Comparison of ENCODE assay signal across 15 mouse cellular contexts in genomic region chr6:107534533-107534932, GRCm38 (mm10). TPM values are rescaled to one million over a fixed set of nuclear protein-coding genes. Genes with fewer than 3 reads are reported as not detected.
A peak's percentile ranks its signal among the peaks of the same experiment; 100 is the strongest.
DNase-seq lines count a peak whose midpoint lies in the region; ATAC-seq and TF ChIP-seq lines count a peak whose summit lies in the region.
"Had no signal": no experiment of that assay in that cellular context is flagged by ENCODE, and none has a peak within 500 bp of the region (broad histone marks: within the 10 kb centered on the region; RNA-seq: fewer than 3 reads in every experiment).

No protein-coding gene starts in this region.

- H3K27ac ChIP-seq in layer of hippocampus, adult 2 months, result peak overlapping the region; percentile 21; the same call in 1 of the 2 replicates
- no peak overlapping the region for H3K27ac ChIP-seq in hindbrain, embryonic 11.5 days (ENCODE audit: low read depth, low read length)
- no peak overlapping the region for H3K27ac ChIP-seq in midbrain, embryonic 13.5 days
- no peak overlapping the region for H3K27ac ChIP-seq in neural tube, embryonic 15.5 days (replicated peaks)

- H3K4me1 ChIP-seq in hindbrain, embryonic 11.5 days (replicated peaks; ENCODE audit: control insufficient read depth, insufficient read depth, low read length), result no peaks in the 10 kb centered on the region
- peaks cover 49% of the 10 kb centered on the region for H3K4me1 ChIP-seq in midbrain, embryonic 13.5 days (replicated peaks)
- H3K4me1 ChIP-seq in neural tube, embryonic 15.5 days, result peaks cover 40% of the 10 kb centered on the region

- no peak for TF ChIP-seq CTCF in layer of hippocampus, adult 2 months (conservative IDR thresholded peaks at IDR 0.05)

- DNase-seq in layer of hippocampus, adult 2 months (ENCODE audit: low spot score in 2 of 2), result no peak
- DNase-seq in layer of hippocampus, adult 11-12 months (ENCODE audit: low spot score), result no peak
- DNase-seq in hindbrain, embryonic 11.5 days (ENCODE audit: low spot score), result peak; percentile 53
- DNase-seq in left cerebral cortex, adult 8-10 months (ENCODE audit: low spot score in 2 of 2), result no peak
- DNase-seq in adipocyte (ENCODE audit: low spot score), result no peak
- no peak for DNase-seq in natural killer cell, adult 2 months (ENCODE audit: low spot score in 2 of 2)
- DNase-seq: B cell, adult 2 months; cerebellum, adult 11 months; kidney, adult 2 months; liver, postnatal 0 days; lung, postnatal 36 days; right cerebral cortex, postnatal 4 days had no signal

- H3K4me2 ChIP-seq in hindbrain, embryonic 11.5 days (replicated peaks; ENCODE audit: low read depth, low read length), result no peak overlapping the region
- peak overlapping the region; percentile 32 for H3K4me2 ChIP-seq in midbrain, embryonic 13.5 days (replicated peaks)
- H3K4me2 ChIP-seq in neural tube, embryonic 15.5 days, result peak overlapping the region; percentile 29

- H3K9me3 ChIP-seq in hindbrain, embryonic 11.5 days (ENCODE audit: control insufficient read depth, low read length), result no peaks in the 10 kb centered on the region
- no peaks in the 10 kb centered on the region for H3K9me3 ChIP-seq in midbrain, embryonic 13.5 days
- H3K9me3 ChIP-seq in neural tube, embryonic 15.5 days (replicated peaks), result no peaks in the 10 kb centered on the region

- H3K4me3 ChIP-seq in layer of hippocampus, adult 2 months, result no peak overlapping the region; the same call in 1 of the 2 replicates
- no peak overlapping the region for H3K4me3 ChIP-seq in hindbrain, embryonic 11.5 days (ENCODE audit: low read depth, low read length)
- H3K4me3 ChIP-seq in midbrain, embryonic 13.5 days (replicated peaks), result no peak overlapping the region
- no peak overlapping the region for H3K4me3 ChIP-seq in neural tube, embryonic 15.5 days (replicated peaks)

- no peaks in the 10 kb centered on the region for H3K27me3 ChIP-seq in hindbrain, embryonic 11.5 days (ENCODE audit: control insufficient read depth, insufficient read depth, low read length)
- no peaks in the 10 kb centered on the region for H3K27me3 ChIP-seq in midbrain, embryonic 13.5 days
- H3K27me3 ChIP-seq in neural tube, embryonic 15.5 days (replicated peaks), result no peaks in the 10 kb centered on the region

- H3K36me3 ChIP-seq in hindbrain, embryonic 11.5 days (ENCODE audit: control insufficient read depth, insufficient read depth, low read length), result no peaks in the 10 kb centered on the region
- peaks cover 9% of the 10 kb centered on the region; the same call in 1 of the 2 replicates for H3K36me3 ChIP-seq in midbrain, embryonic 13.5 days
- H3K36me3 ChIP-seq in neural tube, embryonic 15.5 days, result no peaks in the 10 kb centered on the region

- ATAC-seq in hindbrain, embryonic 11.5 days (ENCODE audit: low FRiP score), result peak; percentile 50
- ATAC-seq in midbrain, embryonic 13.5 days, result no peak
- no peak for ATAC-seq in neural tube, embryonic 15.5 days (ENCODE audit: low FRiP score)
- ATAC-seq: liver, postnatal 0 days had no signal

- H3K9ac ChIP-seq in hindbrain, embryonic 11.5 days (ENCODE audit: low read depth, low read length), result no peak overlapping the region
- H3K9ac ChIP-seq in midbrain, embryonic 13.5 days (replicated peaks), result no peak overlapping the region
- H3K9ac ChIP-seq in neural tube, embryonic 15.5 days (replicated peaks), result no peak overlapping the region
- H3K9ac ChIP-seq: liver, postnatal 0 days had no signal

- WGBS in hindbrain, embryonic 11.5 days, result 15% methylated on average over 1 of the region's 1 CpGs
- WGBS in midbrain, embryonic 13.5 days, result 10% methylated on average over 1 of the region's 1 CpGs
- WGBS in neural tube, embryonic 15.5 days, result 17% methylated on average over 1 of the region's 1 CpGs

RNA-seq across cellular contexts. Expression of gene Lrrn1, which starts 5.0 kb away (rescaled TPM):
- total RNA-seq in layer of hippocampus, adult 2 months (2021), result 100 to 1,000 TPM in 1 of 2 experiments, 10 to 100 TPM in 1; 97.3 to 101 TPM
- 170 and 181 TPM in 2 replicates for polyA plus RNA-seq in hindbrain, embryonic 11.5 days (2014; fragmentation: Nextera tagmentation; extraction: Ambion mirVana)
- polyA plus RNA-seq in midbrain, embryonic 13.5 days (2015; fragmentation: Nextera tagmentation; extraction: Ambion mirVana), result 74.9 and 82.3 TPM in 2 replicates
- 56.9 and 63.4 TPM in 2 replicates for polyA plus RNA-seq in neural tube, embryonic 15.5 days (2015; fragmentation: Nextera tagmentation; extraction: Ambion mirVana)
- 10 to 100 TPM; 48.4 to 54.1 (median 50.3) TPM for total RNA-seq in left cerebral cortex, adult 8-10 months (2022)
- total RNA-seq: hematopoietic stem cell, adult 5-6 weeks had no signal
